In the genomic region with DNA sequence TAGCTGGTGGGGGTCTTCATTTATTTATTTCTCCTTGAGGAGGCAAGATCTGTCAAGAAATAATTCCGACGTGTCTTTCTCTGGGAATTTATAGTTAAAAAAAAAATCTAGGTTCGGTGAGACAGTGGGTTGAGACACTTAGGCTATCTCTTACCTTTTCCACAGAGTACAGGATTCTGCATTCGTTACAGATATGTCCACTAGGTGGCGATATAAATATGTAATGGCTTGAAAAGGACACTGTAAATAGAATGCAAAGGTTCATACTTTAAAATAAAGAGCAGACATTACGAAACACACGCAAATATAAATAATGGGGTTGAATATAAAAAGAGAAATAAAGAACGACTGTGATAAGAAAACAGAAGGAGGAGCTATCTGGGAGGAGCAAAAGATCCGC, we compare ENCODE assay signal across 8 mouse cellular contexts.
DNase-seq lines count a peak whose midpoint lies in the region; TF ChIP-seq lines count a peak whose summit lies in the region.

No protein-coding gene starts in this region.

- no peaks in the 10 kb centered on the region for H3K27me3 ChIP-seq in thymus, adult 2 months (ENCODE audit: control insufficient read depth, insufficient read depth, low read length)

- no peak for TF ChIP-seq CTCF in thymus, adult 2 months (IDR thresholded peaks at IDR 0.05; ENCODE audit: borderline replicate concordance, control insufficient read depth, extremely low read depth, insufficient read depth, low read length, poor library complexity)

- no peaks in the 10 kb centered on the region for H3K36me3 ChIP-seq in thymus, adult 2 months (ENCODE audit: control insufficient read depth, insufficient read depth, low read length)

- H3K27ac ChIP-seq in thymus, adult 2 months (ENCODE audit: control insufficient read depth, insufficient read depth, low read length): no peak overlapping the region

- no peak for TF ChIP-seq POLR2A in thymus, adult 2 months (IDR thresholded peaks at IDR 0.05; ENCODE audit: control insufficient read depth, extremely low read depth, insufficient read depth, low read length, poor library complexity)

- WGBS in thymus, adult 2 months: 24% methylated on average over 9 of the region's 9 CpGs

- DNase-seq in layer of hippocampus, adult 11-12 months (ENCODE audit: low spot score): peak; percentile 19
- no peak for DNase-seq in layer of hippocampus, adult 9-11 months
- peak; percentile 49 for DNase-seq in Muller cell, postnatal 12 days (ENCODE audit: inconsistent ontology term)
- DNase-seq in embryo, embryonic 11.5 days (ENCODE audit: low read depth, low spot score): peak; percentile 35
- DNase-seq in lung, postnatal 10 days: peak; percentile 5
- no peak for DNase-seq in adrenal gland, adult 8-10 months
- no peak for DNase-seq in heart, postnatal 36 days
- DNase-seq in thymus, adult 2 months: no peak

- intact Hi-C loops in heart, postnatal 36 days (cut with DNase I): loop anchor here (1.0 to 10.0 kb wide), 3 partner anchors 456 to 1499 kb away; no protein-coding TSS in a partner anchor

- no peak overlapping the region for H3K4me3 ChIP-seq in thymus, adult 2 months (ENCODE audit: control insufficient read depth, insufficient read depth, low read length)

- no peaks in the 10 kb centered on the region for H3K4me1 ChIP-seq in thymus, adult 2 months (replicated peaks; ENCODE audit: control insufficient read depth, insufficient read depth, low read length)

Comparison
In these comparisons a context has a peak if more than half of its experiments do, and no peak if none do; other contexts are left out.
1. DNase-seq: peak in layer of hippocampus, adult 11-12 months (single experiment), Muller cell, postnatal 12 days (single experiment), embryo, embryonic 11.5 days (single experiment) and lung, postnatal 10 days (single experiment); none in layer of hippocampus, adult 9-11 months (single experiment), adrenal gland, adult 8-10 months (single experiment), heart, postnatal 36 days (0 of 2) and thymus, adult 2 months (single experiment).